Mouse (Mus musculus) midbrain, postnatal 0 days (tissue): ENCODE data around the gene Slc25a33. TPM values are rescaled to one million over a fixed set of nuclear protein-coding genes. Genes with fewer than 3 reads are reported as not detected.

ENCODE experiments used
- ATAC-seq: fragments of 200-750 bp; cut with Nextera tagmentation; 2 replicates; pipeline ENCODE4 v1.8.0; 2017; ENCODE audit warnings: moderate number of reproducible peaks, mild to moderate bottlenecking, moderate TSS enrichment, moderate library complexity; ENCODE audit not compliant: low FRiP score
- DNase-seq: peaks from one replicate; pipeline ENCODE4 v3.0.0-alpha.2; 2015; ENCODE audit warnings: low spot score
- H3K27ac ChIP-seq: fragments of 300-500 bp; sonication (generic); 2 replicates; pipeline ENCODE4 v1.5.1; 2014; ENCODE audit warnings: low read depth, mild to moderate bottlenecking, low read length, mixed read lengths
- H3K27me3 ChIP-seq: fragments of 300-500 bp; sonication (generic); 2 replicates; pipeline ENCODE4 v1.6.1; 2014; ENCODE audit warnings: low read length, control low read depth, mixed read lengths; ENCODE audit not compliant: insufficient read depth
- H3K36me3 ChIP-seq: fragments of 300-500 bp; sonication (generic); 2 replicates; pipeline ENCODE4 v1.6.1; 2014; ENCODE audit warnings: low read length, control low read depth, mixed read lengths; ENCODE audit not compliant: insufficient read depth
- H3K4me1 ChIP-seq: fragments of 300-500 bp; sonication (generic); 2 replicates; pipeline ENCODE4 v1.6.1; 2014; ENCODE audit warnings: mild to moderate bottlenecking, control low read depth, antibody characterized with exemption, low read length, mixed read lengths; ENCODE audit not compliant: insufficient read depth
- H3K4me2 ChIP-seq: fragments of 300-500 bp; sonication (generic); 2 replicates; pipeline ENCODE4 v1.6.1; 2014; ENCODE audit warnings: low read depth, mild to moderate bottlenecking, low read length, mixed read lengths; ENCODE audit not compliant: poor library complexity, severe bottlenecking
- H3K4me3 ChIP-seq: fragments of 300-500 bp; sonication (generic); 2 replicates; pipeline ENCODE4 v1.5.1; 2014; ENCODE audit warnings: low read depth, mild to moderate bottlenecking, low read length, moderate library complexity
- H3K9ac ChIP-seq: fragments of 300-500 bp; sonication (generic); replicated peaks from 2 replicates; pipeline ENCODE4 v1.6.1; 2014; ENCODE audit warnings: mild to moderate bottlenecking, low read length, moderate library complexity, mixed read lengths; ENCODE audit not compliant: poor library complexity, severe bottlenecking
- H3K9me3 ChIP-seq: fragments of 300-500 bp; sonication (generic); 2 replicates; pipeline ENCODE4 v1.6.1; 2016; ENCODE audit warnings: low read length, control low read depth
- CTCF ChIP-seq: IDR thresholded peaks from 2 replicates; pipeline ENCODE4 v1.5.1; 2016; ENCODE audit warnings: antibody characterized with exemption, mild to moderate bottlenecking
- WGBS: fragments of 180-500 bp; shearing (Covaris S2); extraction: QIAGEN DNeasy Blood & Tissue Kit; methylation state at CpG from one replicate; pipeline ENCODE4 v1.1.7; 2014; 5-methylcytosine and 5-hydroxymethylcytosine counted together
- polyA plus RNA-seq: library from polyadenylated mRNA; unstranded; fragments of >200 nt; fragmentation: Nextera tagmentation; extraction: Ambion mirVana; gene quantifications from 2 replicates; pipeline ENCODE4 v1.2.1, GENCODE M21; 2015
- total RNA-seq: library from RNA; depleted of rRNA; stranded (reverse); fragments of >200 nt; gene quantifications from 2 replicates; pipeline ENCODE4 v1.2.3, GENCODE M21; 2014

Gene Slc25a33
- total and polyA plus RNA-seq, 2 experiments from 2014 or later = 16.6 to 32.7 TPM

DNA sequence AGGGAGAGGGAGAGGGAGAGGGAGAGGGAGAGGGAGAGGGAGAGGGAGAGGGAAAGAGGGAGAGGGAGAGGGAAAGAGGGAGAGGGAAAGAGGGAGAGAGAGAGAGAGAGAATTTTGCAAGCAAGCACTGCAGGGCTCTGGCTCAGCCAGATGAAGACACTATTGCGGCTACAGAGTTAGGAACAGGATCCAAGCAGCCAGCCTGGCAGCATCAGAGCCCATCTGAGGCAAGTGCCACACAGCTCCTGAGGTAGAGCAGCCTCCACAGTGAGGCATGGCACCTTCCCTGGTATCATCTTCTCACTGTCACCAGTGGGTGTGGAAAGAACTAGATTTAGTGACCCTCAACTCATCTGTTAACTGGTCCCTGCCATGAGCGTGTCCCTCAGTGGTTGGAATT is 24.0 kb upstream of the Slc25a33 start:
- no peak overlapping the region for H3K4me2 ChIP-seq
- no peaks in the 10 kb centered on the region for H3K9me3 ChIP-seq
- H3K4me3 ChIP-seq = no peak overlapping the region
- no peak overlapping the region for H3K9ac ChIP-seq
- H3K27me3 ChIP-seq = no peaks in the 10 kb centered on the region
- 66% methylated on average over 2 of the region's 2 CpGs for WGBS
- DNase-seq (no peak), ATAC-seq (no peak)
- no peak for TF ChIP-seq CTCF
- no peaks in the 10 kb centered on the region for H3K4me1 ChIP-seq
- no peak overlapping the region for H3K27ac ChIP-seq
- no peaks in the 10 kb centered on the region for H3K36me3 ChIP-seq

DNA sequence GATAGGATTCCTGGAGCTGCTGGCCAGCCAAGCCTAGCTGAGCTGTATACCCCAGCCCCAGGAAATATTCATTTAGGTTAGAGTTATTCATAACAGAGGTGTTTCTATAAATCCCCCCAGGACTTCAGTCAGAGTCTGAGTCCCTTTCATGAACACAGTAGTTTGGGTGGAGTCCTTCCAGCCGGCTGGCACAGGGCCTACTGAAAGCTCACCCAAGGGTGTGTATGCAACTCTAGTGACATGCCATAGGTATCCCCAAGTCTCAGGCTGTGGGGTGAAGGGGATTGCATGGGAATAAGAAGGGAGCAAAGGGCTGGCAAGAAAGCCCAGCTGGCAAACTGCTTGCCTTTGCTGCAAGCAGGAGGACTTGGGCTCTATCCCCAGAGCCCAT is 23.1 kb upstream of the Slc25a33 start:
- Histone ChIP-seq H3K9me3 (no peaks in the 10 kb centered on the region), H3K27me3 (no peaks in the 10 kb centered on the region), H3K27ac (no peak overlapping the region), H3K36me3 (no peaks in the 10 kb centered on the region), H3K4me3 (no peak overlapping the region), H3K9ac (no peak overlapping the region), H3K4me2 (no peak overlapping the region), H3K4me1 (no peaks in the 10 kb centered on the region)
- 59% methylated on average over 1 of the region's 1 CpGs for WGBS
- no peak for ATAC-seq
- DNase-seq = no peak
- TF ChIP-seq CTCF = no peak

DNA sequence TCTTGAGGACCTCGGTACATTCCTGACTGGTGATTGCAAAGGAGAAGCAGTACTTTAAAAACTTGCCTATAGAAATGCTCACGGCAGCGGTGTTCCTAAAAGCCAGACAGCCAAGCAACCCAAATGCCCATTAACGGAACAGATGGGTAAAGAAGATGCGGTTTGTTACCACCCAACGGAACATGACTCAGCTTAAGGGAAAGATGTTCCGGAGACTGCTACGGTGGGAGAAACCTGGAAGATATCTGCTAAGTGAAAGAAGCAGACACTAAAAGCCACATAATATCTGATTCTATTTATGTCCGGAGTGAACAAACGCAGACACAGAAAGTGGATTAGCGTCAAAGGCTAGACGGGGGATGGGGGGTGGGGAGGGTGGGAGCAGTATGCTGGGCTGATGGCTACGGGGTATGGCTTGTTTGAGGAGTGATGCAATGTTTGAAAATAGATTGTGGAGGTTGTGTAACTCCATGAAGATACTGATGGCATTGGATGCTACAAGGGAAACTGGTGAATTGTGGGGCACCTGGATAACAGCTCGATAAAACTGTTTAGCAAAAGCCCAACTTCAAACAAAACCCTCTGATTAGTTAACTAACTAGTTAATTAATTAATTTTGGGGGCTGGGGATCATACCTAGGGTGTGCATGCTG is 22.6 kb upstream of the Slc25a33 start:
- WGBS = 61% methylated on average over 14 of the region's 14 CpGs
- Histone ChIP-seq H3K9ac (no peak overlapping the region), H3K9me3 (no peaks in the 10 kb centered on the region), H3K4me3 (no peak overlapping the region), H3K4me2 (no peak overlapping the region), H3K36me3 (no peaks in the 10 kb centered on the region), H3K4me1 (no peaks in the 10 kb centered on the region), H3K27me3 (no peaks in the 10 kb centered on the region), H3K27ac (no peak overlapping the region)
- DNase-seq (no peak), ATAC-seq (no peak)
- TF ChIP-seq CTCF = no peak

DNA sequence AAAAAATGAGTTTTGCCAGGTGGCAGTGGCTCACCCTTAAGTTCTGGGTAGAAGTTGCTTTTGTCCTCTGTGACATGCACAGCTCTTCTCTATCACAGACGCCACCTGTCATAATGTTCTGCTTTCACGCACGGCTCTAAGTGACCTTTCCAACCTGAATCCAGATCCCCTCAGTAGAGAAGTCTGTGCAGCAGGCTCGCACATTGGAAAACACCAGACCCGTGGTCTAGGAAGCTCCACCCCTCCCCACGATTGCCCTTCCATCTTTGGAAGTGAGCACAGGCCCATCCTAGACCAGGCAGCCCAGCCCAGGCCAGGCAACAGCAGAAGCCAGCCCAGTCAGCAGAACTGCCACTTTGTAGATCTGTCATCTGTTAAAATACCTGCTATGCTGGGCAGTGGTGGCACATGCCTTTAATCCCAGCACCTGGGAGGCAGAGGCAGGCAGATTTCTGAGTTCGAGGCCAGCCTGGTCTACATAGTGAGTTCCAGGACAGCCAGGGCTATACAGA is 20.9 kb upstream of the Slc25a33 start:
- Histone ChIP-seq H3K4me2 (no peak overlapping the region), H3K9ac (no peak overlapping the region), H3K36me3 (no peaks in the 10 kb centered on the region), H3K27me3 (no peaks in the 10 kb centered on the region), H3K27ac (no peak overlapping the region), H3K4me1 (no peaks in the 10 kb centered on the region), H3K4me3 (no peak overlapping the region), H3K9me3 (no peaks in the 10 kb centered on the region)
- 85% methylated on average over 7 of the region's 7 CpGs for WGBS
- DNase-seq = no peak
- no peak for TF ChIP-seq CTCF
- ATAC-seq = no peak

DNA sequence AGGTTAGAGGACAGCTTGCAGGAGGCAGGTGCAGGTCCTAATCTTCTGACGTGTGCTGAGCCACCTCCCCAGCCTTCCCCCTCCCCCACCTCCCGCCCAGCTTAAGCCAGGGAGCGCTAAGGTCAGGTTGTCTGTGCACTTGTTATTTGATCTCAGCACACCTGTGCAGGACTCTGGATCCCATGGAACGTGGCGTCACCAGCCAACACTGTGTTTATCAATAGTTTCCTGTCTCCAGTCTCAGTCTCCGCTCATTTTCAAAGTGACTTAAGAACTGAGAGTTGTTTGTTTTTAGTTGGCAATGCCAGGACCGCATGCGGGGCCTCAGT is 19.9 kb upstream of the Slc25a33 start:
- no peaks in the 10 kb centered on the region for H3K9me3 ChIP-seq
- no peak overlapping the region for H3K4me3 ChIP-seq
- H3K4me1 ChIP-seq = no peaks in the 10 kb centered on the region
- no peak overlapping the region for H3K4me2 ChIP-seq
- H3K27ac ChIP-seq = no peak overlapping the region
- 56% methylated on average over 8 of the region's 8 CpGs for WGBS
- H3K27me3 ChIP-seq = no peaks in the 10 kb centered on the region
- no peaks in the 10 kb centered on the region for H3K36me3 ChIP-seq
- no peak for TF ChIP-seq CTCF
- no peak for DNase-seq
- H3K9ac ChIP-seq = no peak overlapping the region
- ATAC-seq = no peak

DNA sequence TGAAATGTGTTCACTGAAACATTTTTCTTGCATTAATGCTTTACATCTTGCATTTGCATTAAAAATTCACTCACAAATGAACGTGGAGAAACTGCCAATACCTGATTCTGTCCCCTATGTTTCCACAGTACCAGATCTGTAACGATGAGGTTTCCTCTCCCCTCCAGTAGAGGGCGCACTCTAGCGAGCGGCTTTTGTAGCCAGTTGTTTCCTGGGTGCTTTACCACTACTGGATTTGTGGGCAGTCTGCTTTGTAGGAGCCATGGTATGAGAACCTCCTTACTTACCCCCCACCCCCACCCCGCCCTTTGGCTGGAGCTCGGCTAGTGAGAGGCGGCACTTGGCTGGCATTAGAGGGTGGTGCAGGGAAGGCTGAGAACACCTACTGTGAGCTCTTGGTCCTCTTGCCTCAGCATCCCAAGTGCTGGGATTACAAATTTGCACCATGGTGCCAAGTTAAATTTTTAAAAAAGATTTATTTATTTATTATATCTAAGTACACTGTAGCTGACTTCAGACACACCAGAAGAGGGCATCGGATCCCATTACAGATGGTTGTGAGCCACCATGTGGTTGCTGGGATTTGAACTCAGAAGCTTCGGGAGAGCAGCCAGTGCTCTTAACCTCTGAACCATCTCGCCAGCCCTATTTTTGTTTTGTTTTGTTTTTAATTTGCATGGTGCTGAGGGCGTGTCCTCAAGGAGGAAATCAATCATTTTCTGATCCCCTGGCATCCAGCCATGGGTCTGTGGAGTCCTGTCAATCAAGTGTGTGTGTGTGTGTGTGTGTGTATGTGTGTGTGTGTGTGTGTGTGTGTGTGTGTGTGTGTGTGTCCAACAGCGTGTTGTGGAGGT is 19.3 kb upstream of the Slc25a33 start:
- H3K36me3 ChIP-seq = no peaks in the 10 kb centered on the region
- DNase-seq (no peak), ATAC-seq (no peak)
- no peaks in the 10 kb centered on the region for H3K27me3 ChIP-seq
- TF ChIP-seq CTCF = peak; percentile 63
- H3K4me1 ChIP-seq = no peaks in the 10 kb centered on the region
- no peak overlapping the region for H3K9ac ChIP-seq
- WGBS = 49% methylated on average over 13 of the region's 13 CpGs
- H3K4me2 ChIP-seq = no peak overlapping the region
- no peak overlapping the region for H3K4me3 ChIP-seq
- no peaks in the 10 kb centered on the region for H3K9me3 ChIP-seq
- no peak overlapping the region for H3K27ac ChIP-seq
